Mouse (Mus musculus): ENCODE measurements around the gene Vmn2r115.
"Not testable (repeated sequence)": the region's sequence is repeated elsewhere in the genome, so short reads cannot be mapped to it uniquely, and the experiment has no call there.

DNA sequence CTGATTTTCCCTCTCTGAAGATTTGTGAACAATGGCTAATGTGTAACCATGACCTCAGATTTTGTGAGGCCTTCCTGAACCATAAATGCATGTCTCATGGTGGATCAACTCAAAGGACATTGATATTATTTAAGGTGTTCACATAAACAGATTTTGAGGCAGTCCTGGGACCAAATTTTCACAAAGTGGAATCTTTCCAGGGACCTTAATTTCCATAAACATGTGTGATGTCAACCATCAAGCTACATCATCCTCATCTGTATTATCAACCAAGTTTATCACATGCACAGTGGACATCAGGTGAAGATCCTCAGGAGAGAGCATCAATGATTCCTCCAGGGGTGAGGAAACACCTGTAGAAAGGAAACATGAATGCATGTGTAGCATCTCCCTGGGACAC is 40.8 kb downstream of the Vmn2r115 start, which contains the start of gene Vmn2r116:
- not testable (repeated sequence) for TF ChIP-seq CTCF (IDR thresholded peaks at IDR 0.05; ENCODE audit: low read depth, low read length); POLR2A (IDR thresholded peaks at IDR 0.05; ENCODE audit: extremely low read depth, insufficient read depth, low read length)

All from liver, adult 2 months (tissue).